Mouse (Mus musculus): ENCODE results near the gene Nlgn2. TPM values are rescaled to one million over a fixed set of nuclear protein-coding genes. Genes with fewer than 3 reads are reported as not detected.

Nlgn2 gene
- total RNA-seq, 1 experiment from 2014 or later = 8.6 TPM

Other genes starting within 250 kb of the Nlgn2 start
- 16.9 and 26.2 TPM in 2 replicates for gene Atp1b2, start 231.8 kb downstream of the Nlgn2 start, total RNA-seq (2017)
- not detected in 2 replicates for gene Shbg, start 219.9 kb downstream of the Nlgn2 start, total RNA-seq (2017)
- gene Sat2, start 215.8 kb downstream of the Nlgn2 start, total RNA-seq (2017) = not detected in 2 replicates
- 38.9 and 44.1 TPM in 2 replicates for gene Fxr2, start 204.8 kb downstream of the Nlgn2 start, total RNA-seq (2017)
- 0.87 TPM in 1 of 2 replicates, not detected in the other for gene Sox15, start 182.5 kb downstream of the Nlgn2 start, total RNA-seq (2017)
- gene Mpdu1, start 175.1 kb downstream of the Nlgn2 start, total RNA-seq (2017) = 51.8 and 56.8 TPM in 2 replicates
- 11.0 and 29.0 TPM in 2 replicates for gene Cd68, start 171.6 kb downstream of the Nlgn2 start, total RNA-seq (2017)
- gene Eif4a1, start 165.4 kb downstream of the Nlgn2 start, total RNA-seq (2017) = 895 and 933 TPM in 2 replicates
- gene Senp3, start 155.7 kb downstream of the Nlgn2 start, total RNA-seq (2017) = 75.7 and 92.7 TPM in 2 replicates
- gene Tnfsf13, start 152.0 kb downstream of the Nlgn2 start, total RNA-seq (2017) = 7.7 and 11.1 TPM in 2 replicates
- gene Tnfsf12, start 141.9 kb downstream of the Nlgn2 start, total RNA-seq (2017) = not detected in 2 replicates
- 2.1 and 3.0 TPM in 2 replicates for gene Tnfsfm13, start 141.7 kb downstream of the Nlgn2 start, total RNA-seq (2017)
- gene Polr2a, start 79.1 kb downstream of the Nlgn2 start, total RNA-seq (2017) = 59.3 and 132 TPM in 2 replicates
- gene Slc35g3, start 75.8 kb downstream of the Nlgn2 start, total RNA-seq (2017) = not detected in 2 replicates
- 2.2 and 2.6 TPM in 2 replicates for gene Zbtb4, start 71.9 kb downstream of the Nlgn2 start, total RNA-seq (2017)
- gene Chrnb1, start 41.8 kb downstream of the Nlgn2 start, total RNA-seq (2017) = 0.27 and 1.5 TPM in 2 replicates
- gene Fgf11, start 35.9 kb downstream of the Nlgn2 start, total RNA-seq (2017) = 2.5 TPM in 1 of 2 replicates, not detected in the other
- not detected in 2 replicates for gene Tmem102, start 32.2 kb downstream of the Nlgn2 start, total RNA-seq (2017)
- gene Gm39566, start 22.5 kb downstream of the Nlgn2 start, total RNA-seq (2017) = not detected in 2 replicates
- gene Spem2, start 19.3 kb downstream of the Nlgn2 start, total RNA-seq (2017) = not detected in 2 replicates
- not detected in 2 replicates for gene Spem1, start 15.6 kb downstream of the Nlgn2 start, total RNA-seq (2017)
- 245 and 258 TPM in 2 replicates for gene Tmem256, start 730 bp upstream of the Nlgn2 start, total RNA-seq (2017)
- 24.6 and 31.0 TPM in 2 replicates for gene Plscr3, start 8.6 kb upstream of the Nlgn2 start, total RNA-seq (2017)
- not detected in 2 replicates for gene Tnk1, start 20.9 kb upstream of the Nlgn2 start, total RNA-seq (2017)
- gene Tmem95, start 40.2 kb upstream of the Nlgn2 start, total RNA-seq (2017) = not detected in 2 replicates
- 0.39 and 0.50 TPM in 2 replicates for gene Kctd11, start 43.6 kb upstream of the Nlgn2 start, total RNA-seq (2017)
- gene Acap1, start 57.8 kb upstream of the Nlgn2 start, total RNA-seq (2017) = 73.1 and 81.7 TPM in 2 replicates
- gene 2810408A11Rik, start 63.2 kb upstream of the Nlgn2 start, total RNA-seq (2017) = 5.5 and 5.9 TPM in 2 replicates
- gene Neurl4, start 63.3 kb upstream of the Nlgn2 start, total RNA-seq (2017) = 26.9 and 32.3 TPM in 2 replicates
- gene Gps2, start 76.1 kb upstream of the Nlgn2 start, total RNA-seq (2017) = 42.0 and 78.8 TPM in 2 replicates
- gene Eif5a, start 84.2 kb upstream of the Nlgn2 start, total RNA-seq (2017) = 854 and 864 TPM in 2 replicates
- not detected in 2 replicates for gene Ybx2, start 98.0 kb upstream of the Nlgn2 start, total RNA-seq (2017)
- 0.78 TPM in 1 of 2 replicates, not detected in the other for gene Slc2a4, start 110.4 kb upstream of the Nlgn2 start, total RNA-seq (2017)
- not detected in 2 replicates for gene Cldn7, start 127.0 kb upstream of the Nlgn2 start, total RNA-seq (2017)
- gene Ctdnep1, start 143.4 kb upstream of the Nlgn2 start, total RNA-seq (2017) = 22.1 and 47.1 TPM in 2 replicates
- gene Elp5, start 144.7 kb upstream of the Nlgn2 start, total RNA-seq (2017) = 41.2 and 47.0 TPM in 2 replicates
- gene Gabarap, start 153.4 kb upstream of the Nlgn2 start, total RNA-seq (2017) = 163 and 255 TPM in 2 replicates
- gene Phf23, start 158.0 kb upstream of the Nlgn2 start, total RNA-seq (2017) = 40.9 and 59.2 TPM in 2 replicates
- gene Dvl2, start 162.8 kb upstream of the Nlgn2 start, total RNA-seq (2017) = 12.6 and 13.1 TPM in 2 replicates
- 43.7 and 46.0 TPM in 2 replicates for gene Acadvl, start 177.6 kb upstream of the Nlgn2 start, total RNA-seq (2017)
- 3.0 and 5.2 TPM in 2 replicates for gene Dlg4, start 179.2 kb upstream of the Nlgn2 start, total RNA-seq (2017)
- gene Asgr1, start 216.3 kb upstream of the Nlgn2 start, total RNA-seq (2017) = 0.82 TPM in 1 of 2 replicates, not detected in the other

Measured in common myeloid progenitor, adult 5-6 weeks (primary cell).